Mouse (Mus musculus) liver, embryonic 16.5 days (tissue): Measurements from ENCODE around the gene Man2b2. TPM values are rescaled to one million over a fixed set of nuclear protein-coding genes. Genes with fewer than 3 reads are reported as not detected.
"Not testable (repeated sequence)": the region's sequence is repeated elsewhere in the genome, so short reads cannot be mapped to it uniquely, and the experiment has no call there.

ENCODE experiments used
- ATAC-seq: fragments of 200-750 bp; cut with Nextera tagmentation; 2 replicates; pipeline ENCODE4 v1.8.0; 2017; ENCODE audit warnings: low read depth, mild to moderate bottlenecking, moderate number of reproducible peaks, moderate library complexity
- H3K27ac ChIP-seq: fragments of 300-500 bp; sonication (generic); 2 replicates; pipeline ENCODE4 v1.5.1; 2014; ENCODE audit warnings: mild to moderate bottlenecking, low read length
- H3K27me3 ChIP-seq: fragments of 300-500 bp; sonication (generic); 2 replicates; pipeline ENCODE4 v1.6.1; 2014; ENCODE audit warnings: low read depth, low read length, mixed read lengths; ENCODE audit not compliant: control insufficient read depth, insufficient read depth
- H3K36me3 ChIP-seq: fragments of 300-500 bp; sonication (generic); 2 replicates; pipeline ENCODE4 v1.6.1; 2014; ENCODE audit warnings: mild to moderate bottlenecking; ENCODE audit not compliant: control insufficient read depth, insufficient read depth
- H3K4me1 ChIP-seq: fragments of 300-500 bp; sonication (generic); 2 replicates; pipeline ENCODE4 v1.6.1; 2014; ENCODE audit warnings: low read depth, low read length, mixed read lengths; ENCODE audit not compliant: control insufficient read depth
- H3K4me2 ChIP-seq: fragments of 300-500 bp; sonication (generic); 2 replicates; pipeline ENCODE4 v1.6.1; 2014; ENCODE audit warnings: low read depth, low read length, mixed read lengths
- H3K4me3 ChIP-seq: fragments of 300-500 bp; sonication (generic); 2 replicates; pipeline ENCODE4 v1.5.1; 2014; ENCODE audit warnings: low read depth, mild to moderate bottlenecking, low read length
- H3K9ac ChIP-seq: fragments of 300-500 bp; sonication (generic); 2 replicates; pipeline ENCODE4 v1.6.1; 2014; ENCODE audit warnings: low read depth, low read length
- H3K9me3 ChIP-seq: fragments of 300-500 bp; sonication (generic); replicated peaks from 2 replicates; pipeline ENCODE4 v1.6.1; 2016; ENCODE audit warnings: low read length; ENCODE audit not compliant: control insufficient read depth
- WGBS: fragments of 180-500 bp; shearing (Covaris S2); extraction: QIAGEN DNeasy Blood & Tissue Kit; methylation state at CpG from one replicate; pipeline ENCODE4 v1.1.7; 2014; ENCODE audit not compliant: insufficient replicate concordance; 5-methylcytosine and 5-hydroxymethylcytosine counted together
- polyA plus RNA-seq: library from polyadenylated mRNA; unstranded; fragments of >200 nt; fragmentation: Nextera tagmentation; extraction: Ambion mirVana; gene quantifications from 2 replicates; pipeline ENCODE4 v1.2.1, GENCODE M21; 2015

Gene Man2b2
- polyA plus RNA-seq, 1 experiment from 2014 or later, result 21.7 TPM

- H3K9me3 ChIP-seq, H3K27me3 ChIP-seq, H3K36me3 ChIP-seq: not testable (repeated sequence)
- peak overlapping the region; percentile 81 for H3K9ac ChIP-seq
- ATAC-seq, result peak; percentile 69
- peaks cover 13% of the 10 kb centered on the region for H3K4me1 ChIP-seq
- under 1% methylated on average over 35 of the region's 37 CpGs for WGBS
- H3K27ac ChIP-seq, result peak overlapping the region; percentile 92
- peak overlapping the region; percentile 88 for H3K4me2 ChIP-seq
- H3K4me3 ChIP-seq, result peak overlapping the region; percentile 76
Observed at GRCm38 (mm10) chr5:36795647-36796295, 34.7 kb downstream of the Man2b2 start.

- Histone ChIP-seq H3K4me1 (peaks cover 8% of the 10 kb centered on the region), H3K27me3 (no peaks in the 10 kb centered on the region), H3K27ac (no peak overlapping the region), H3K4me3 (no peak overlapping the region), H3K9ac (no peak overlapping the region), H3K9me3 (no peaks in the 10 kb centered on the region), H3K4me2 (no peak overlapping the region), H3K36me3 (no peaks in the 10 kb centered on the region; the same call in 1 of the 2 replicates)
- WGBS, result 36% methylated on average over 9 of the region's 9 CpGs
- no peak for ATAC-seq
Observed at GRCm38 (mm10) chr5:36791861-36792260, 38.6 kb downstream of the Man2b2 start.

DNA sequence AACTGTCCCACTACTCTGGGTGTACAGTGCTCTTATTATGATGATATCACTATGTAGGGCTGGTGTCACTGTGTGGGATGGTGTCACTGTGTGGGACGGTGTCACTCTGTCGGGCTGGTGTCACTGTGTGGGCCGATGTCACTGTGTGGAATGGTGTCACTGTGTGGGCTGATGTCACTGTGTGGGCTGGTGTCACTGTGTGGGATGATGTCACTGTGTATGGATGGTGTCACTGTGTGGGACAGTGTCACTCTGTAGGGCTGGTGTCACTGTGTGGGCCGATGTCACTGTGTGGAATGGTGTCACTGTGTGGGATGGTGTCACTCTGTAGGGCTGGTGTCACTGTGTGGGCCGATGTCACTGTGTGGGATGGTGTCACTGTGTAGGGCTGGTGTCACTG, 44.4 kb downstream of the Man2b2 start:
- H3K36me3 ChIP-seq, result no peaks in the 10 kb centered on the region
- WGBS, result 83% methylated on average over 5 of the region's 5 CpGs

GRCm38 (mm10) chr5:36779512-36779911, 50.9 kb downstream of the Man2b2 start:
- H3K4me2 ChIP-seq, result no peak overlapping the region
- no peaks in the 10 kb centered on the region for H3K36me3 ChIP-seq
- no peak overlapping the region for H3K27ac ChIP-seq
- H3K27me3 ChIP-seq, result no peaks in the 10 kb centered on the region
- no peak overlapping the region for H3K9ac ChIP-seq
- H3K4me1 ChIP-seq, result no peaks in the 10 kb centered on the region
- WGBS, result 51% methylated on average over 2 of the region's 2 CpGs
- no peak for ATAC-seq
- H3K9me3 ChIP-seq, result peaks cover under 1% of the 10 kb centered on the region
- H3K4me3 ChIP-seq, result no peak overlapping the region

More for the DNA sequence above, 44.4 kb downstream of the Man2b2 start:
- Histone ChIP-seq H3K9me3 (peaks cover 2% of the 10 kb centered on the region), H3K4me3 (no peak overlapping the region), H3K9ac (no peak overlapping the region), H3K4me1 (no peaks in the 10 kb centered on the region), H3K27me3 (no peaks in the 10 kb centered on the region), H3K27ac (no peak overlapping the region), H3K4me2 (no peak overlapping the region)
- ATAC-seq, result no peak

DNA sequence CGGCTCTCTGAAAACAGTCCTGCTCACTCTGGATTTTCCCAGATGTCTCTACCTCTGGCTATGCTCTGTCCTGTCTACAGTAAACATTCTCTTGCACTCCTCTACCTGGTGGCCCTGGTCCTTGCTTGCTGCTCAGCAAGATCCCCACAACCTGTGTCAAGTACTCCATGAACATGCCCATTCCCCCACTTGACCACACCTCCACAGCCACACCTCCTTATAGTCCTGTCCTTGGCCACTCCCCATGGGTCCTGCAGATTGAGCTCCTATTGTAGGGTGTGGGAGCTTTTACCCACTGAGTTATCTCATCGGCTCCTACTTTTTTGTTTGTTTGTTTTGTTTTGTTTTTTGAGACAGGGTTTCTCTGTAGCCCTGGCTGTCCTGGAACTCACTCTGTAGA, 51.6 kb downstream of the Man2b2 start:
- Histone ChIP-seq H3K27me3 (no peaks in the 10 kb centered on the region), H3K9ac (no peak overlapping the region), H3K4me3 (no peak overlapping the region), H3K27ac (no peak overlapping the region), H3K9me3 (no peaks in the 10 kb centered on the region; the same call in 1 of the 2 replicates), H3K4me1 (no peaks in the 10 kb centered on the region), H3K4me2 (no peak overlapping the region), H3K36me3 (no peaks in the 10 kb centered on the region)
- WGBS, result 67% methylated on average over 1 of the region's 2 CpGs
- ATAC-seq, result no peak

DNA sequence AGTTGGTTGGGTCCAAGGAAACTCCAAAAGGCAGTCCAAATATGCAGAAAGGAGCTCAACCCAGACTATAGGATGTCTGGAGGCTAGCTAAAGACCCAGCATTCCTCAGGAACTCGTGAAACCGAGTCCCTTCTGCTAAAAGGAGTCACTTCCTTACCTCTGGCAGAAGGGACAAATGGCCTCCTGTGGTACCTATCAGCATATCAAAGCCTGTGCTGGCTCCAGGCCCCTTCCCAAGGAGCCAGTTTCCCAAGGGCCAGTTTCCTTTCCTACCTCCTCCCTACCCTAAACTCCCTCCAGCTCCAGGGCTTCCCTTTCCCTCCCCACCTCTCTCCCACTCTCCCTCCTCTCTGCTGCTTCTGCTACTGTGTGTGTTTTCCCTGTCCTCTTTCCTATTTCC, 53.3 kb downstream of the Man2b2 start:
- no peak for ATAC-seq
- Histone ChIP-seq H3K4me2 (no peak overlapping the region), H3K9me3 (no peaks in the 10 kb centered on the region; the same call in 1 of the 2 replicates), H3K36me3 (no peaks in the 10 kb centered on the region), H3K4me3 (no peak overlapping the region), H3K27me3 (no peaks in the 10 kb centered on the region), H3K27ac (no peak overlapping the region), H3K9ac (no peak overlapping the region), H3K4me1 (no peaks in the 10 kb centered on the region)
- WGBS, result 13% methylated on average over 2 of the region's 2 CpGs

DNA sequence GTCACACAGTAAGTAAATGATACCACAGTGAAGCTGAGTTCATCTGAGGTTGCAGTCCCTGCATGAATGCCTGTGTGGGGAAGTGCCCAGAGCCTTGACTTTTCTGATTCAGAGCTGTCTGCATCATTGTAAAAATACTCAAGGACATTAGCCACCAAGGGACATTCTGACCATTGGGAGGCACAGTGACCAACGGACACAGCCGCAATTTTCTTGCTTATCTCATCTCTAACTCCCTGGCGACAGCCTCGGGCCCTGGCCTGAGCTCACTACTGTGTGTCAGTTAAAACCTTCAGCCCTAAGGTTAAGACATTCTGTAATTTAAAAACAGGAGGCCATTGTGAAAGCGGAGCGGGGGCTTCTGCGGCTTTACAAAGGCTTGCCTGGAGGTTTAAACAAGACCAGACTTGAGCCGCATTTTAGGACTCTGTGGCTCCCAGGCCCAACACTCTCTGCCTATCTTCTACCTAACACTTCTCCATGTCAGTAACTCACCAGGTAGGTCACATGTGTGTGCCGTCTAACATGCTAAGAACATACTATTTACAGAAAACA, 54.4 kb downstream of the Man2b2 start:
- no peak for ATAC-seq
- 42% methylated on average over 9 of the region's 9 CpGs for WGBS
- no peak overlapping the region for H3K4me3 ChIP-seq
- H3K9ac ChIP-seq, result no peak overlapping the region
- H3K27ac ChIP-seq, result no peak overlapping the region
- H3K9me3 ChIP-seq, result no peaks in the 10 kb centered on the region; the same call in 1 of the 2 replicates
- no peaks in the 10 kb centered on the region for H3K36me3 ChIP-seq
- H3K4me2 ChIP-seq, result no peak overlapping the region
- H3K4me1 ChIP-seq, result no peaks in the 10 kb centered on the region
- H3K27me3 ChIP-seq, result no peaks in the 10 kb centered on the region

GRCm38 (mm10) chr5:36775317-36775716, 55.1 kb downstream of the Man2b2 start:
- Histone ChIP-seq H3K4me2 (no peak overlapping the region), H3K9me3 (no peaks in the 10 kb centered on the region; the same call in 1 of the 2 replicates), H3K36me3 (no peaks in the 10 kb centered on the region), H3K4me3 (no peak overlapping the region), H3K27ac (no peak overlapping the region), H3K4me1 (no peaks in the 10 kb centered on the region), H3K27me3 (no peaks in the 10 kb centered on the region), H3K9ac (no peak overlapping the region)
- 61% methylated on average over 2 of the region's 2 CpGs for WGBS
- no peak for ATAC-seq

- 68% methylated on average over 5 of the region's 5 CpGs for WGBS
- Histone ChIP-seq H3K27me3 (no peaks in the 10 kb centered on the region), H3K36me3 (no peaks in the 10 kb centered on the region), H3K4me1 (no peaks in the 10 kb centered on the region), H3K9ac (no peak overlapping the region), H3K4me3 (no peak overlapping the region), H3K9me3 (no peaks in the 10 kb centered on the region), H3K4me2 (no peak overlapping the region), H3K27ac (no peak overlapping the region)
- no peak for ATAC-seq
Observed at GRCm38 (mm10) chr5:36772586-36772985, 57.9 kb downstream of the Man2b2 start.
